Mouse (Mus musculus) heart, postnatal 14 days (tissue): ENCODE results near the gene Eml4. TPM values are rescaled to one million over a fixed set of nuclear protein-coding genes. Genes with fewer than 3 reads are reported as not detected.

Experiments
- DNase-seq, 2 experiments: peaks; one replicate each; pipeline ENCODE4 v3.0.0; 2021 to 2022
- intact Hi-C: fragments of 180-260 bp; cut with DNase I; formaldehyde crosslinking; loops from one replicate; pipeline ENCODE4 v1.15.1; 2025
- long read RNA-seq, 2 experiments: library from polyadenylated mRNA; stranded (forward); transcript quantifications; one replicate each; pipeline ENCODE4 v2.0.0; 2021
- total RNA-seq, 2 experiments: library from RNA; stranded (reverse); gene quantifications; 2 replicates each; pipeline ENCODE4 v1.2.3; 2021

Eml4 gene
- 1 to 10 TPM; 8.3 TPM for total RNA-seq
- long read RNA-seq, experiment 1, full-length matches to known transcripts = 9 of 12 reads
- long read RNA-seq, experiment 1, partial matches to known transcripts = 1 of 12 reads
- long read RNA-seq, experiment 1, other reads (novel, unspliced or antisense) = 2 of 12 reads
- long read RNA-seq, experiment 2, full-length matches to known transcripts = 4 of 5 reads
- long read RNA-seq, experiment 2, partial matches to known transcripts = 0 of 5 reads
- long read RNA-seq, experiment 2, other reads (novel, unspliced or antisense) = 1 of 5 reads

GRCm38 (mm10) chr17:83350379-83351091 is at the start of gene Eml4:
TSS of gene Eml4 (plus strand) at chr17:83350931.
- intact Hi-C loops = loop anchor here (2.0 to 5.0 kb wide), 2 partner anchors 74 to 82 kb away; no protein-coding TSS in a partner anchor
- peak; percentile 98 for DNase-seq

GRCm38 (mm10) chr17:83301433-83301832 is 49.3 kb upstream of the Eml4 start:
- intact Hi-C loops = no loop called here
- no peak for DNase-seq

- no peak for DNase-seq
- intact Hi-C loops = no loop called here
Measured at GRCm38 (mm10) chr17:83304089-83304822, 46.5 kb upstream of the Eml4 start.

DNA sequence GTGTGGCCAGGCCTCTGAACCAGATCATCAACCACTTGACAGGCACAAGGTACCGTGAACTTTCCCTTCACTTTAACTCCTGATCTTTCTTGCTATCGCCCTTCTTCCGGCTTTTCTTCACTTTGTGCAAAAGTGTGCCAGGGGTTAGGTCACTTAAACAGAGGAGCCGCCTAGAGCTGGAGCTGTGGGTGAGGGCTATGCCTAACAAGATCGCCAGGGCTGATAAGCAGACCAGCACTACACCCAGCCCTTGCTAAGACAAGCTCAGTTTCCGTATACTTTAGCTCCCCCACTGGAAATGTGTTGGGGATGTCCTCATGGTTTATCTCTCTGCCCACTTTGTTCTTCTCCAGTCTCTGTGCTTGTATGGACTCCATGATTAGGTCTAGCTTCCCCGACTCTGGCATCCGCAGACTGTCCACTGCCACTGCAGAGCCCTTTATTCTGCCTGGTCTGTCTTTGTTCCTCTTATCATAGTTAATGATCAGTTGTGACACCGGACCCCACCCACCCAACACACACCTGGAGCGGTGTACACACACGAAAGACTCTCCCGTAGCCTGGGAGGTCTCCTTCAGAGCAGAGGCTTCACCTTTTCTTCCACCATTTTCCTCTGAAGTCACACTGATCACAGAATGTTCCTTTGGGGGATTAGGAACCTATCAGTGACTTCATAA is 43.6 kb upstream of the Eml4 start:
- intact Hi-C loops = no loop called here
- DNase-seq = no peak

GRCm38 (mm10) chr17:83307641-83308296 is 43.0 kb upstream of the Eml4 start:
- DNase-seq = no peak
- intact Hi-C loops = no loop called here

DNA sequence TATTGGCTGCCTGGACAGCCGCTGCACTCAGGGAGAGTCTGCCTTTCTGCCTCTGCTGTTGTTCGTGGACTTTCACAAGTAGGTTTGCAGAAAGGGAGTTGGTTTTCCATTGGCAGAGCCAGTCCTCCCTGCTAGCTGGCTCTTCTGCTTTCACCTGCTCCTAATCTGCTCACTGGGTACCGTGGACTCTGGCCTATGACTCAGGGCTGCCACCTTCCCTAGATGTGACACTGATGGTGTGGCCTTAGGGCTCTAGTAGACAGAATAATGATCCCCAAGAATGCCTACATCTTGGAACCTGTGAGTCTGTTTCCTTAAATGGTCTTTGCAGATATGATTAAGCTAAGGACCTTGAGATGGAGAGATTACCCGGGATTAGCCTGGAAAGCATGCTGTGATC is 42.3 kb upstream of the Eml4 start:
- intact Hi-C loops = no loop called here
- DNase-seq = no peak

DNA sequence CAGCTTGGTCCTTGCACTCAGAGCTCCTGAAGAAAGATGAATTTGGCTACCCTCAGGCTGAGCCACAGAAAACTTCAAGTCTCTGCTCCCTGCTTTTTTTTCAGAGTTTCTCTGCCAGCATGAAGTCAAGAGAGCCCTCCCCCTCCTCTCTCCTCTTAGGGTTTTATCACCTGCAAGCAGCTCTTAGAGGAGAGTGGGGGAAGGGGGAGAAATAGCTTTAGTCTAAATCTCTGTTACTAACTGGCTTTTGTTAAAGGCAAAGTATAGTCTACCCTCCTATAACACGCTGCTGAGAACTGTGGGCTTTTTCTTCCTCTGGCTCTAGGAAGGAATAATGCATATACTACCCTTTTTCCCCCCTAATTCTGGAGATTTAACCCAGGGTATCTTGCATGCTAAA is 41.5 kb upstream of the Eml4 start:
- intact Hi-C loops = no loop called here

GRCm38 (mm10) chr17:83311806-83312205 is 38.9 kb upstream of the Eml4 start:
- intact Hi-C loops = no loop called here
- no peak for DNase-seq

More for the DNA sequence above, 41.5 kb upstream of the Eml4 start:
- no peak for DNase-seq

- intact Hi-C loops = no loop called here
- peak; percentile 42 to 53 for DNase-seq
Measured at GRCm38 (mm10) chr17:83312244-83312918, 38.4 kb upstream of the Eml4 start.

DNA sequence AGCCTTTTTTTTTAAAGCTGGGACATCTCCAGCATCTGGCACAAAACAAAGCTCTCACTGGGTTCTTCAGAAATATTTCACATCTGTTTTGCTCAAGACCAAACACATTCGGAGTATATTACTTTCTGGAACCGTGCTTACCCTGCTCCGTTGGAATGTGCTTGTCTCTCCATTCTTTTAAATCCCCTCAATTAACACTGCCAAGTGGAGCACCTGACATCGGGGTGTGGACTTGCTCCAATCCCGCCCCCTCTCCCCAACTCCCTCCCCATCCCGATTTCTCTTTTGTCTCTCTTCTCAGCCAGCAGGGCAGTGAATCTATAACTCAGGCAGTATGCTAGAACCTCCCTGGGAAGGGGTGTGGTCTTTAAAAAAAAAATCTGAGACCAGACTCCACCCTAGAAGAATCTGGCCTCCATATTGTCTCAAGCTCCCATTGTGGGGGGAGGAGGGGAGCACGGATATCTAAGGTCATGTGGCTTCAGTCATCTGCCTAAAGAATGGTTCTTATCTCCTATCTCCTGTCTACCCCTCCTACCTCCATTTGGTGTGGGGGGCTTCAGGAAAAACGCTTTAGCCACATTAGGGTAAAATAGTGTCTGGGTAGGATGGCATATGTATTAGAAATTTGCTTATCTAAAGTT is 37.6 kb upstream of the Eml4 start:
- intact Hi-C loops = no loop called here
- DNase-seq = no peak

- intact Hi-C loops = no loop called here
- DNase-seq = no peak
Measured at GRCm38 (mm10) chr17:83315476-83315875, 35.3 kb upstream of the Eml4 start.

DNA sequence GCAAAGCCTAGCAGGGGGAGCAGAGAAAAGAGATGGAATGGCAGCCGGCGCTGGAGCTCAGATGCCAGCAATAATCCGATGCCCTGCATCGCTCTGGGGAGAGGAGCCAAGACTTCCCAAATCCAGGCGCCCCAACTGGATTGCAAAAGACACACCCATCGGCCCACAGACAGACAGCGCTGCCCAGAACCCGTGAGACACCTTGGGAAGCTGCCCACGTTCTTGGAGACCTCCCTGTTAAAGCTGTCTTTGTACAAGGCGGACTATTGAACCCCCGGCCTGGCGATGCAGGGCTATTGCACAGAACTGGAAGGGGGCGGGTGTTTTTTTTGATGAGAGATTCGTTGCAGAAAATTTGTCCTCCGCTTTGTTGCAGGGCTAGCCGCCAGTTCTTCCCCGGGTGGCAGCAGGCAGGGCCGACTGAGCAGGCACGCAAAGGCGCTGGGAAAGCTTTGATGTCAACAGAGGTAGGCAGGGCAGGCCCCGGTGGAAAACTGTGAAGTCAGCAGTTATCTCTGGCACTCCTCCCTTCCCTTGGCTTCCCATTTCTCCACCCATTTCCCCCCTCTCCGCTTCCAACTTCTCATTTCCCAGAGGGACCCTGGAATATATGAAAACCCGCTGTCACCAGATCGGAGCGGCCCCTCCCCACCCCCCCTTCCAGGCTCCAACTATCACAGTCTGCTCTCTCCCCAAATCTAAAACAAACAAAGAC is 28.0 kb upstream of the Eml4 start:
- intact Hi-C loops = loop anchor here (5.0 kb wide), 1 partner anchor 45 kb away; no protein-coding TSS in a partner anchor
- peak; percentile 61 to 64 for DNase-seq

GRCm38 (mm10) chr17:83323410-83324268 is 27.1 kb upstream of the Eml4 start:
- intact Hi-C loops = loop anchor here (5.0 kb wide), 1 partner anchor 46 kb away; no protein-coding TSS in a partner anchor
- no peak for DNase-seq

GRCm38 (mm10) chr17:83324269-83324616 is 26.5 kb upstream of the Eml4 start:
- no peak for DNase-seq
- intact Hi-C loops = loop anchor here (5.0 kb wide), 1 partner anchor 47 kb away; no protein-coding TSS in a partner anchor

DNA sequence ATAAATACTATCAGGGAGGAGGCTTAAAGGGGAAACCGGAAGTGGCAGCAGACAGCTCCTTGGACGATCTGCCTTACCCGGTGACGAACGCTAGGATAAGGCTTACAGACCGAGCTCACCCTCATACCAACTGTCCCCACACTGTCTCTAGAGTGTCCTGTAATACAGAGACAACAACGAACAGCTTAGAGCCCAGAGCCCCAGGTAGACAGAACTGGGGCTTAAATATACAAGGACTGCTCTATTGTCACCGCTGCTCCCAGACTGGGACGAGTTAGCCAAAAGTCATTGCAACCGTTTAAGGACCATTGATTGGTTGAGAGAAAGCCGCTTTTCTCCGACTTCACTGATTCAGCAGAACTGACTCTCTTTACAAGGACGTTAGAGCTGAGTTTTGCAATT is 15.5 kb upstream of the Eml4 start:
- intact Hi-C loops = no loop called here

DNA sequence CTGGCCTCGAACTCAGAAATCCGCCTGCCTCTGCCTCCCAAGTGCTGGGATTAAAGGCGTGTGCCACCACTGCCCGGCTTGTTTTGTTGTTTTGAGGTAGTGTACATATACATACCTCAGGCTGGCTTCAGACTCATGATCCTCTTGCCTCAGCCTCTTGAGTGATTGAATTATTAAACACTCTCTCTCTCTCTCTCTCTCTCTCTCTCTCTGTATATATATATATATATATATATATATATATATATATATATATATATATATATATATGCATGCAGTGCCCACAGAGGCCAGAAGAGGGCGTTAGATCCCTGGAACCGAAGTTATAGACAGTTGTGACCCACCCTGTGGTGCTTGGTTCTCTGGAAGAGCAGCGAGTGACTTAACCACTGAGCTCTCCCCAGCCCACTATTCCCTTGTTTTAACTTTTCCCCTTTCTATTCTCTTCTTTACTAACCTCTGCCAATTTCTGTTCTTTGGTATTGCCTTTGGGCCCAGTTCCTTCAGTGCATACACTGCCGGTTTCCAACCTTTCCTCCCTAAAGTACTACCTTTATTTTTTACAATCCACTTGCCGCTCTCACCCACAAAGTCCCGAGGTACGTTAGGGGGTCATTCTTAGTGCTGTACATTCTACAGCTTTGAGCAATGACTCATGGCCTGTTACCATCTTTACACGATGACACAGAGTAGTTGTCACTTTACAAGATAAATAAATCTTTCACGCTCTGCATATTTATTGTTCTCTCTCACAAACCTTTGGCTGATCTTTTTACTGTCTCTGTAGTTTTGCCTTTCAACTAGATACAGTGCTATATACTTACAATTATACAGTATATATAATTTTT is 13.5 kb upstream of the Eml4 start:
- intact Hi-C loops = no loop called here
- no peak for DNase-seq

More for the DNA sequence above, 15.5 kb upstream of the Eml4 start:
- DNase-seq = no peak
